Mouse (Mus musculus): ENCODE measurements around the gene Adgrb2. TPM values are rescaled to one million over a fixed set of nuclear protein-coding genes. Genes with fewer than 3 reads are reported as not detected.
A peak's percentile ranks its signal among the peaks of the same experiment; 100 is the strongest.

Adgrb2 gene
- polyA plus RNA-seq, 1 experiment, result 4.6 TPM

DNA sequence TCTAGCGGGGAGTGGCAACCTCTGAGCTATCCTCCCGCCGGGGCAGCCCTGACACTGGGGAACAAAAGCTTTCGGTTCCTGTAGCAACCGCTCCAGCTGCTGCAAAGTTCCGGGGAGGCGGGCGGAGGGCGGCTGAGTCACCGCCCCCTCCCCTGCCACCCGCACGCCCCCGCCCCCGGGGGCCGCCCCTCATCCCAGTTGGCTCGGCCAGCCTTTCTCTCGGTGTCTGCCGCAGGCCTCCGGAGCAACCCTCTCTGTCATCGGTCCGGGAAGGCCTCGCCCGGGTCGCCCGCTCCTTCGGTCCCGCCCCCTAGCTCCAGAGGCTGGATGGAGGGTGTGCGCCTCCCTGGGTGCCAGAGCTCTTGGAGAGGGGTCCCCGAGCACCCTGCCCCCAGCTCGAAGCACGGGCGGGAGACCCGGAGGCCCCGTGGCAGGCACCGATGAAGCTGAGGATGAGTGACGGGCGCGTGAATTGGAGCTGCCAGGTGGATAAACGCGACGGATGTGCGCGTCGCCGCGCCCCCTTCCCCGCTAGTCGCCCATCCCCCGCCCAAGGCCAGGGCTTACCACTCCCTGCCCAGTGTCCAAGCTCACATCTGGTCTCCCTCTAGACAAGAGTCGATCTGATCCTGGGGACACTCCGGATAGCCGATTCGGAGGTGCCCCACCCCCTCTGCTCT lies 3.3 kb downstream of the Adgrb2 start:
- DNase-seq (ENCODE audit: low read depth), result no peak

DNA sequence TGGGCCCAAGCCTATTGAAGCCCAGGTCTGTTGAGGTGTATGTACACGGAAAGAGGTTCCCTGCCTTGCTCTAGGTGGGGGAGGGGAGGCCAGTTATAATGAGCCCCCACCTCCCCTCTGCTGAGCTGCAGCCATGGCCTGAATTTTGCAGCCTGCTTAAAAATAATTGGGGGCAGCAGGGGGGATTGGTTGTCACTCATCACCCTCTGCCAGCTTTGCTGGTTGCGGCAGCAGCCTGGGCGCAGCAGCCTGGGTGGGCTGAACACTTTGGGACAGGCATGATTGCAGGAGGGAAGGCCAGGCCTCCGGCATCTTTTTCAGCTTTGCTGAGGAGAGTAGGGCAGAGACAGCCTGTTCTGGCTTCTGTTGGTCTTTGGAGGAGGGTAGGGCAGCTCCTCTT lies 5.3 kb downstream of the Adgrb2 start:
- DNase-seq (ENCODE audit: low read depth), result no peak

DNA sequence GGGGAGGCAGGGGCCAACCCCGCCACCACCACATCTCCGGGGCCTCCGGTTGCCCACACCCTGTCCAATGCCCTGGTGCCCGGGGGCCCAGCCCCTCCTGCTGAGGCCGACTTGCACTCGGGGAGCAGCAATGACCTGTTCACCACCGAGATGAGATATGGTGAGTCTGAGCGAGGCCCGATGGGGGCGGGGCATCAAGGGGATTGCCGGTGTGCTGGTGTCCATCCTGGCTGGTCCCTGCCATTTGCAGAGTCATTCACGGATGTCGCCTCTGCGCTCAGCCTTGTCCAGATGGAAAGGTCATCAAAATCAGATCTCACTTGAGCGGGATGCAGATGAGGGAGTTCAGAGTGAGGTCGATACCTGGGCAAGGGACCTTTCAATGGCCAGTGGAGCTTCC lies 8.1 kb downstream of the Adgrb2 start:
- no peak for DNase-seq (ENCODE audit: low read depth)

DNA sequence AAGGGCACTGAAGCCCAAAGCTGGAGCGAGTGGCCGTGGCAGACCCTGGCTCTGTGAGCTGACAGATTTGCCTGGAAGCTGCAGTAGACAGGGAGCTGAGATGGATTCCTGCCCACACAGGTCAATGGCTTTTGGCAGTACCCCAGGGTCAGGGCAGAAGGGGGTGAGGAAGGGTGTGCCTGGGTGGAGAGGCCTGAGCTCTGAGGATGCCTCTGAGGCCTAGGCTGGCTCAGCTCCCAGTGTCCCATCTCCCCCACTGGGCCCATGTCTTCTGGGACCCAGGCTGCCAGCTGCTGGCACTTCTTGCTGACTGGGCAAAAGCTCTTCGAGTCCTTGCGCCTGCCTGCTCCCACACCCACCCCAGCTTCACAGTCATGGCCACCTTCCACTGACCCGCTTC lies 8.5 kb downstream of the Adgrb2 start:
- DNase-seq (ENCODE audit: low read depth), result no peak

DNA sequence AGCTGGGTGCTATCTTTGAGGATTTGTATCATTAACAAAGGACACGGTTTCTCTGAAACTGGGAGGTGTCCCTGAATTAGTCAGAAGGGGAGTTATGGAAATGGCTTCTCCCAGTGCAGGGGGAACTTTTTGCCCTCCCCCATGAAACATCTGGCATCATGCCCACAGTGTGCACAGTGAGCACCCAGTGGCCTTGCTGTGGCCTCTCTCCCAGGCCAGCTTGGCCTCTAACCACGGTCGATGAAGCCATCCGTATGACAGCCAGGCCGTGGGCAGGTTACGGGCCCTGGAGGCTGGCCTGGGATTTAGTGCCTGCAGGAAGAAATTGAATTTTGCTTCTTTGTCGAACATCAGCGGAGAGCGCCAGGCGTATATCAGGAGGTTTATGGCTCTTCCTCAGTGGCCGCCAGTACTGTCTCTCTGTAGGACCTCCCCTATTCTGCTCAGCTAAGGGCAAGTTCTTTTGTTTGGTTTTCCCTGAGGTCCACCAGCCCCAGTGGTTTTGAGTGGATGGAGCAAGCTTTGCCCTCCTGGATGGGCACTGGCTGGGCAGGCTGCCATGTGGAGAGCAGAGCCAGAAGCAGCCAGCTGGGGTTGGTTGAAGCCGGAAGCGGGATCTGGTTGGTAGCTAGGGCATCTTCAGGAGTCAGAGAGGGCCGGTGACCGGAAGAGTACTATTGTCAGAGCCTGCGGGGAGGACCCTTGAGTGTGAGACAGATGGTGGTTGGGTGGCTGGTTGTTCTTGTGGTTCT lies 9.4 kb downstream of the Adgrb2 start:
- no peak for DNase-seq (ENCODE audit: low read depth)

GRCm38 (mm10) chr4:129994728-129995127 lies 10.1 kb downstream of the Adgrb2 start:
- DNase-seq (ENCODE audit: low read depth), result no peak

DNA sequence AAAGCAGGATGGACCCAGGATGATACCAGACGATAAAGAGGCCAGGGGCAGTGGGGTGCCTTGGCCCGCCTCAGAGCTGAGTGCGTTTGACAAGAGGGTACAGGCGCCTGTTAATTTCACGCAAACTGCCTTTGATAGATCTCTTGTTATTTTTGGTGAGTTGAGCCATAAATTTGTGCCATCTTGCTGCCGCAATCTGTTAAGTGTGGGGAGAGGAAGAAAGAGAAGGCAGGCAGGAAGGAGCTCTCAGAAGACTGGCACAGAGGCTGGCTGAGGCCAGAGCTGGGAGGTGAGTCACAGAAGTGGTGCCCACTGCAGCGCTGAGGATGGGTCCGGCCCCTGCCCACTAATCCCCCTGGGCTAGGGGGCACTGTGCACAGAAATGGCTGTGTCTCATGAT lies 10.6 kb downstream of the Adgrb2 start:
- DNase-seq (ENCODE audit: low read depth), result no peak

DNA sequence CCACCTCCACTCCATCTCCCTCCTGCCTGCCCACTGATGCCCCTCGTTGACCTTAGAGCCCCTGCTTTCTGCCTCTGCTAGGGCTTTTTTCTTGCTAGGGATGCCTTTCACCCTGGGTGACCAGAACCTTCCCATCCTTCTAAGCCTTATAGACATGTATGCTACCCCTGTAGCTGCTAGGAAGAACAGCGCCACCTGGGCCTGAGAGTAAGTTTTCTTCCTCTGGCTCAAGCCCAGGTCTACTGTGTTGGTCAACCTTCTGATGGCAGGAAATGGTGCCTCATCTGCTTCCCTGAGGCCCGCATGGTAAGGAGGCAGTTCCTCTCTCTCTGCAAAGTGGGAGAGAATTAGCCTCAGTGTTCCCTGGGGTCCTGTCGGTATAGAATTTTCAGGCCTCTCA lies 11.3 kb downstream of the Adgrb2 start:
- no peak for DNase-seq (ENCODE audit: low read depth)

DNA sequence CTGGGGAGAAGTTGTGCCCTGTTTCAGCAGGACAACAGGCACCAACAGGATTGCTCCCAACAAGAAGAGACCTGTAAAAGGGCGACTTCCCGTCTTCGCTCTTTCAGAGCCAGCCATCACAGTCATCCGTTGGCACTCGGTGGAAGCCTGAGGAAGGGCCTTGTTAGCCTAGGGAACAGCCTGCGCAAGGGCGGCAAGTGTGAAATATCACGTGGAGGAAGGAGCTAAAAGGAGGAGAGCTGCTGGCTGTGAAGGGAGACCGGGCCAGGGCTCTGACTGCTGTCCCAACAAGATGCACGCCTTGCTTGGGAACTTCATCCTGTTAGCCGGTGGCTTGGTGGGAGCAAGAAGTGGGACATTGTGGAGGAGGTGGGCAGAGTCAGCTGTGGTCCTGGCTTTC lies 13.5 kb downstream of the Adgrb2 start:
- peak; percentile 27 for DNase-seq (ENCODE audit: low read depth)

DNA sequence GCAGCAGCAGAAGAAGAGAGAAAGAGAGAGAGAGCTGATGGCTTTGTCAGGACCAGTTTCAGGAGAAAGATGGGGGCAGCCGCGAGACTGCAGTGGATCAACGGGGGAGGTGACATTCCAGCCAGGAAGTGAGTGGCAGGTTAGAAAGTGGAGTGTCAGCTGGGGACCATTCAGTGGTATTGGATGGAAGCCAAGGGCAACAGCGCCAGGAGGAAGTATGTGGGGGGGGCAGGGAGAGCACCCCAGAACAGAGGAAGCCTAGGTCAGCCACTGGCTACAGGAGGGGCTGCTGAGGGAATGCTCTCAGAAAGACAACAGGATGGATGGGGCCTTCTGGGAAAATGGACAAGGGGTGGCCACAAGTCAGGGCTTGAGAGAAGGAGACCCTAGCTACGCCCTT lies 17.0 kb downstream of the Adgrb2 start:
- DNase-seq (ENCODE audit: low read depth), result no peak

GRCm38 (mm10) chr4:130002157-130002556 lies 17.5 kb downstream of the Adgrb2 start:
- DNase-seq (ENCODE audit: low read depth), result no peak

- no peak for DNase-seq (ENCODE audit: low read depth)
These were observed 20.9 kb downstream of the Adgrb2 start for GRCm38 (mm10) chr4:130005593-130005992.

DNA sequence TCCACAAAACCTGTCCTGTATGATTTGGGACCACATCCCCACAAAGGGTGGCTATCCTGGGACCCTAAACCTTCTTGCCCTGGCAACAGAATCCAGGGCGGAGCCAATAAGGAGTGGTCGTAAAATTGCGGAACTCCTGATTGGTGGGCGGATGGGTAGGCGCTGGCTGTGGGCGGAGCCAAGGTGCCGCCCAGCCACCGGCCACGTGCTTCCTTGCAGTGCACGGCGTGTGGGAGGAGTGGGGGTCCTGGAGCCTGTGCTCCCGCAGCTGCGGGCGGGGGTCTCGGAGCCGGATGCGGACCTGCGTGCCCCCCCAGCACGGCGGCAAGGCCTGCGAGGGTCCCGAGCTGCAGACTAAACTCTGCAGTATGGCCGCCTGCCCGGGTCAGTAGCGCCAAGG lies 21.9 kb downstream of the Adgrb2 start:
- no peak for DNase-seq (ENCODE audit: low read depth)

DNA sequence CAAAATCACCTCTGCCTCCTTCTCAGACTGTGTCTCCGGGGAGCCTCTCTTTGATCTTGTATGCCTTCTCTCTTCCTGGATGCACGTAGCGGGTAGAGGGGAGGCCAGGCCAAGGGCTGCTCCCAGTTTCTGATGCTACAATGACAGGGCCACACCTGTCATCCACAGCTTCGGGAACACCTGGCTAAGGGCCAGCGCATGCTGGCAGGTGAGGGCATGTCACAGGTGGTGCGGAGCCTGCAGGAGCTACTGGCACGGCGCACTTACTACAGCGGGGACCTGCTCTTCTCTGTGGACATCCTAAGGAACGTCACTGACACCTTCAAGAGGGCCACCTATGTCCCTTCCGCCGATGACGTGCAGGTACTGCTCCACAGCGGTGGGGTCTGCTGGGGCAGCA lies 24.4 kb downstream of the Adgrb2 start:
- DNase-seq (ENCODE audit: low read depth), result no peak

DNA sequence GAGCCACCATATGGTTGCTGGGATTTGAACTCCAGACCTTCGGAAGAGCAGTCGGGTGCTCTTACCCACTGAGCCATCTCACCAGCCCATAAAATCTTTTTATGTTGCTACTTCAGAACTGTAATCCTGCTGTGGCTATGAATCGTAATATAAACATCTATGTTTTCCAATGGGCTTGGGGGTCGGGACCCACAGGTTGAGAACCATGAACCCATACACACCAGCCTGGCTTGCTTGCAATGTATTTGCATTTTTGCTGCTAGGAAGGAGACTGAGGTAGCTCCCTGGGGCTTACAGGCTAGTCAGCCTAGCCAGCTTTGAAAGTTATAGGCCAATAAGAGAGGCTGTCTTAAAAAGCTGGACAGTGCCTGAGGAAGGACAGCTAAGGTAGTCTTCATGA lies 26.1 kb downstream of the Adgrb2 start:
- no peak for DNase-seq (ENCODE audit: low read depth)

- no peak for DNase-seq (ENCODE audit: low read depth)
These were observed 27.6 kb downstream of the Adgrb2 start for GRCm38 (mm10) chr4:130012234-130012633.

- DNase-seq (ENCODE audit: low read depth), result no peak
These were observed 28.4 kb downstream of the Adgrb2 start for GRCm38 (mm10) chr4:130013111-130013510.

- no peak for DNase-seq (ENCODE audit: low read depth)
These were observed 31.3 kb downstream of the Adgrb2 start for GRCm38 (mm10) chr4:130016010-130016409.

- no peak for DNase-seq (ENCODE audit: low read depth)
These were observed 32.5 kb downstream of the Adgrb2 start for GRCm38 (mm10) chr4:130017036-130017674.

- no peak for DNase-seq (ENCODE audit: low read depth)
These were observed 38.3 kb downstream of the Adgrb2 start for GRCm38 (mm10) chr4:130022952-130023351.

- no peak for DNase-seq (ENCODE audit: low read depth)
These were observed 39.0 kb downstream of the Adgrb2 start for GRCm38 (mm10) chr4:130023511-130024231.

- no peak for DNase-seq (ENCODE audit: low read depth)
These were observed 40.9 kb downstream of the Adgrb2 start for GRCm38 (mm10) chr4:130025544-130025943.
